Mouse (Mus musculus) myocyte (in vitro differentiated cells): ENCODE measurements around the gene Map2k4. TPM values are rescaled to one million over a fixed set of nuclear protein-coding genes. Genes with fewer than 3 reads are reported as not detected.

Experiments
- H3K27me3 ChIP-seq: one replicate; pipeline ENCODE4 v1.6.1; 2011; ENCODE audit not compliant: control insufficient read depth, insufficient read depth, insufficient read length
- H3K36me3 ChIP-seq: one replicate; pipeline ENCODE4 v1.6.1; 2011; ENCODE audit not compliant: control insufficient read depth, insufficient read depth
- H3K4me2 ChIP-seq: one replicate; pipeline ENCODE4 v1.6.1; 2011; ENCODE audit warnings: low read depth, control low read depth
- H3K4me3 ChIP-seq: one replicate; pipeline ENCODE4 v1.5.1; 2011; ENCODE audit warnings: mild to moderate bottlenecking, control low read depth, moderate library complexity
- H3K79me2 ChIP-seq: one replicate; pipeline ENCODE4 v1.6.1; 2011; ENCODE audit not compliant: control insufficient read depth, insufficient read depth
- H3ac ChIP-seq: one replicate; pipeline ENCODE4 v1.6.1; 2011; ENCODE audit not compliant: control insufficient read depth, insufficient read length
- CEBPB ChIP-seq: IDR thresholded peaks from 2 replicates; pipeline ENCODE4 v1.6.1; 2011; ENCODE audit warnings: mild to moderate bottlenecking, moderate library complexity; ENCODE audit not compliant: poor library complexity, insufficient read depth, severe bottlenecking
- E2F4 ChIP-seq: IDR thresholded peaks from one replicate; pipeline ENCODE4 v1.6.1; 2011; ENCODE audit warnings: mild to moderate bottlenecking, control low read depth, moderate library complexity; ENCODE audit not compliant: insufficient read depth
- MAX ChIP-seq: IDR thresholded peaks from one replicate; pipeline ENCODE4 v1.6.1; 2011; ENCODE audit warnings: low read depth, mild to moderate bottlenecking, control low read depth
- MYOD1 ChIP-seq, 3 experiments: IDR thresholded peaks; one replicate each; pipeline ENCODE4 v1.6.1; 2011; ENCODE audit warnings: control low read depth in 2 of 3, low read depth in 2 of 3, mild to moderate bottlenecking in 2 of 3, moderate library complexity in 1 of 3; ENCODE audit not compliant: insufficient read length in 2 of 3, control insufficient read depth in 1 of 3
- MYOG ChIP-seq, 3 experiments: IDR thresholded peaks; one replicate each; pipeline ENCODE4 v1.6.1; 2011; ENCODE audit warnings: control low read depth in 2 of 3, low read depth in 2 of 3, mild to moderate bottlenecking in 2 of 3; ENCODE audit not compliant: insufficient read length in 2 of 3, control insufficient read depth in 1 of 3, insufficient read depth in 1 of 3
- POLR2A ChIP-seq: IDR thresholded peaks from one replicate; pipeline ENCODE4 v1.6.1; 2011; ENCODE audit warnings: low read depth, mild to moderate bottlenecking, control low read depth, moderate library complexity; ENCODE audit not compliant: insufficient read length
- POLR2AphosphoS2 ChIP-seq: IDR thresholded peaks from one replicate; pipeline ENCODE4 v1.6.1; 2011; ENCODE audit warnings: low read depth, control low read depth; ENCODE audit not compliant: insufficient read length
- REST ChIP-seq: IDR thresholded peaks from one replicate; pipeline ENCODE4 v1.6.1; 2011; ENCODE audit warnings: mild to moderate bottlenecking, control low read depth, moderate library complexity; ENCODE audit not compliant: insufficient read depth, insufficient read length
- SRF ChIP-seq: IDR thresholded peaks from one replicate; pipeline ENCODE4 v1.6.1; 2011; ENCODE audit warnings: low read depth; ENCODE audit not compliant: control insufficient read depth, insufficient read length
- TCF12 ChIP-seq: IDR thresholded peaks from one replicate; pipeline ENCODE4 v1.6.1; 2011; ENCODE audit warnings: mild to moderate bottlenecking, control low read depth; ENCODE audit not compliant: poor library complexity, insufficient read depth, severe bottlenecking
- TCF3 ChIP-seq: IDR thresholded peaks from one replicate; pipeline ENCODE4 v1.6.1; 2011; ENCODE audit warnings: low read depth, control low read depth; ENCODE audit not compliant: insufficient read length
- USF1 ChIP-seq: IDR thresholded peaks from one replicate; pipeline ENCODE4 v1.6.1; 2011; ENCODE audit warnings: low read depth, mild to moderate bottlenecking, control low read depth, moderate library complexity
- polyA plus RNA-seq: library from polyadenylated mRNA; unstranded; fragments of >200 nt; fragmentation: generic; extraction: Trizol; gene quantifications from one replicate; pipeline ENCODE4 v1.2.1, GENCODE M21; 2012; ENCODE audit warnings: missing spikeins

Gene Map2k4
- polyA plus RNA-seq, 1 experiment: 29.1 TPM

DNA sequence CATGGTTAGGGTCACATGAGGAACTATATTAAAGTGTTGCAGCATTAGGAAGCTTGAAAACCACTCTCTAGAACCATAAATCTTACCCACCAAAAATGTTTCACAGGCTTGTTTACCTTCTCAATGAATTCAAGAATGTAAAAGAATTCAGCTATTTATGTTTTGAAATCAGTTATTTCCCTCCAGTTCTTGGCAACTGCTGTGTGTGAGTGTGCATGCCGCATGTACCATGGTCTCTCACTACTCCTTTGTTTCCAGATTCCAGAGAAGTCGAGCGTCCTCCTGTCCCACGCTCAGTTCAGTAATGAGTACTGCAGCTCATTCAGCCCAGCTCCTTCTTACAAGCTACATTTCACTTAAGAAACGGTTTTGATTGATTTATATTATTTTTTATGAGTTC lies 47.3 kb downstream of the Map2k4 start:
- H3ac ChIP-seq: no peak overlapping the region
- no peak overlapping the region for H3K4me2 ChIP-seq
- peaks cover 29% of the 10 kb centered on the region for H3K79me2 ChIP-seq

GRCm38 (mm10) chr11:65740390-65740789 lies 47.7 kb downstream of the Map2k4 start:
- H3K4me2 ChIP-seq: no peak overlapping the region
- H3ac ChIP-seq: no peak overlapping the region
- peaks cover 29% of the 10 kb centered on the region for H3K79me2 ChIP-seq
- TF ChIP-seq REST (no peak), MYOD1 (IDR thresholded peaks at IDR 0.05; ENCODE audit: control insufficient read depth in 1 of 3, insufficient read length in 2 of 3, low read depth in 2 of 3) (no peak), SRF (no peak), POLR2A (no peak), MYOG (IDR thresholded peaks at IDR 0.05; ENCODE audit: control insufficient read depth in 1 of 3, insufficient read depth in 1 of 3, insufficient read length in 2 of 3, low read depth in 2 of 3) (no peak), TCF12 (no peak), E2F4 (no peak), TCF3 (no peak), USF1 (no peak), POLR2AphosphoS2 (no peak), MAX (no peak), CEBPB (no peak)
- no peaks in the 10 kb centered on the region for H3K27me3 ChIP-seq
- H3K4me3 ChIP-seq: no peak overlapping the region
- H3K36me3 ChIP-seq: no peaks in the 10 kb centered on the region

More for the DNA sequence above, 47.3 kb downstream of the Map2k4 start:
- no peaks in the 10 kb centered on the region for H3K27me3 ChIP-seq
- no peak for TF ChIP-seq MYOD1 (IDR thresholded peaks at IDR 0.05; ENCODE audit: control insufficient read depth in 1 of 3, insufficient read length in 2 of 3, low read depth in 2 of 3)
- no peak for TF ChIP-seq POLR2A
- no peak for TF ChIP-seq SRF
- no peaks in the 10 kb centered on the region for H3K36me3 ChIP-seq
- no peak overlapping the region for H3K4me3 ChIP-seq

DNA sequence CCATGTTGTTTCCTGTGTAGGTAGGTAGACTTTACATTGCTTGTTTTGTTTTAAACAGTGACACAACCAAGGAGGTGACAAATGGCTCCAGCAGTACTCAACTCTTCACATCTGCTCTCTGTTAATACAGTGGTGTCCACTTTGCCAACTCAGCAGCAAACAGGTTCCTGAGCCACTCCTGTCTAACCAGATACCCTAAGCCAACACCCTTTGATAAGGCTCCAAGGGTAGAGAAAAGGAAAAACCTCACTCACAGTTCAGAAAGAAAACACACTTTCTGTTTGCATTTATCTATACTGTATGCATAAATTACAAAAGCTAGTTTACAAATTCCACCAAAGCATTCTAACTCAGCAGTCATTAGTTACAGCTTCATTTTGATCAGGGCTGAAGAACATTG lies 48.2 kb downstream of the Map2k4 start:
- Histone ChIP-seq H3ac (no peak overlapping the region), H3K79me2 (peaks cover 29% of the 10 kb centered on the region), H3K27me3 (no peaks in the 10 kb centered on the region), H3K36me3 (no peaks in the 10 kb centered on the region), H3K4me3 (no peak overlapping the region), H3K4me2 (no peak overlapping the region)
- TF ChIP-seq TCF12 (no peak), REST (no peak), MYOG (IDR thresholded peaks at IDR 0.05; ENCODE audit: control insufficient read depth in 1 of 3, insufficient read depth in 1 of 3, insufficient read length in 2 of 3, low read depth in 2 of 3) (no peak), POLR2AphosphoS2 (no peak), E2F4 (no peak), MYOD1 (IDR thresholded peaks at IDR 0.05; ENCODE audit: control insufficient read depth in 1 of 3, insufficient read length in 2 of 3, low read depth in 2 of 3) (no peak), CEBPB (no peak), USF1 (no peak), MAX (no peak)

DNA sequence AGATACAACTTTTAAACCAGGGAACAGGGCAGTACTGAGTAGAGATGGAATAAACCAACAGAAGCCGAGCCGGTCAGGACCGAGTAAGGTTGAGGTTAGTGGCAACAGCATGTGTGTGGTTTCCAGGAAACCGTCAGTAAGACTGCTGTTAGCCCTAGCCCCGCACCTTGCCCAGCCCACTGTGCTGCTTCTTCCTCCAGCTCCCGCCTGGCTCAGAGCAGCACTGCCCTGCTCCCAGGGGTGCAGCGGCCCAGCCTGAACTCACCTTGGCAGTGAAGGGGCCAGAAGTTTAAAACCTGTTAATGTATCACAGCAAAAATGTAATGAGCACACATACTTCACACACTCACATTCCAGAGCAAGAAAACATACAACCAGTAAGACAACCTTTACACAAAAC lies 53.4 kb downstream of the Map2k4 start:
- Histone ChIP-seq H3K4me3 (no peak overlapping the region), H3K27me3 (no peaks in the 10 kb centered on the region), H3ac (no peak overlapping the region), H3K4me2 (no peak overlapping the region), H3K36me3 (peaks cover 6% of the 10 kb centered on the region), H3K79me2 (peaks cover 22% of the 10 kb centered on the region)
- peak in 1 of 3 experiments; percentile 23 for TF ChIP-seq MYOD1 (IDR thresholded peaks at IDR 0.05; ENCODE audit: control insufficient read depth in 1 of 3, insufficient read length in 2 of 3, low read depth in 2 of 3)
- TF ChIP-seq TCF3: no peak

DNA sequence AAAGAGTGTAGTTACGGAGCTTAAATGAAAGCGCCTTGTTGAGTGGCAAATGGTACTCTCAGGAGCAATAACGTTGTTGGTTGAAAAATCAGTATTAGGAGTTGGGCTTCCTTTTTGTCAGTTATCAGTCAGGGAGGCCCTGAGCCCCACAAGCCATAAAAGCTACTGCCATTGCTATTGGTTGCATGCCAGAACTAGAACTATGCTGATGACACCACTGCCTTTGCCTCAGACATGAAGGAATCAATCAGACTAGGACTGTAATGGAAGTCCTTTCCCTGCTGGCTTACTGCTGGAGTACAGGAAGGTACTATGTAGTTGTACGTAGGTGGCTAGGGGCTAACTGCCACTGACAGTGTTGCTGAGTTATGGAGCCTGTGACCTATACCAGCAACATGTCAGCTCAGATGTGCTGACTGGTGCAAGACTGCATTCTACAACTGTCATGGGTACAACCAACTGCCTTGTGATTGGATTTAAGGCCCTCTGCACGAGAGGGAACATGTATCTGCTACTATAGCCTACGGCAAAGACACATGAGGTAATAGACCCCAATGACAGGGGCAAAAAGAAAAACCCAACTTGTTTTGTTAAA lies 58.4 kb downstream of the Map2k4 start:
- Histone ChIP-seq H3ac (no peak overlapping the region), H3K36me3 (peaks cover 14% of the 10 kb centered on the region)
- no peak for TF ChIP-seq USF1
- no peak for TF ChIP-seq POLR2AphosphoS2
- TF ChIP-seq E2F4: no peak
- TF ChIP-seq MYOG (IDR thresholded peaks at IDR 0.05; ENCODE audit: control insufficient read depth in 1 of 3, insufficient read depth in 1 of 3, insufficient read length in 2 of 3, low read depth in 2 of 3): no peak

GRCm38 (mm10) chr11:65728906-65729305 lies 59.2 kb downstream of the Map2k4 start:
- no peaks in the 10 kb centered on the region for H3K27me3 ChIP-seq
- H3K4me3 ChIP-seq: no peak overlapping the region
- peaks cover 14% of the 10 kb centered on the region for H3K36me3 ChIP-seq
- no peak for TF ChIP-seq MYOD1 (IDR thresholded peaks at IDR 0.05; ENCODE audit: control insufficient read depth in 1 of 3, insufficient read length in 2 of 3, low read depth in 2 of 3)
- TF ChIP-seq SRF: no peak
- TF ChIP-seq MAX: no peak
- no peak for TF ChIP-seq E2F4
- TF ChIP-seq USF1: no peak
- TF ChIP-seq MYOG (IDR thresholded peaks at IDR 0.05; ENCODE audit: control insufficient read depth in 1 of 3, insufficient read depth in 1 of 3, insufficient read length in 2 of 3, low read depth in 2 of 3): no peak
- no peak for TF ChIP-seq TCF3
- TF ChIP-seq POLR2A: no peak
- no peak for TF ChIP-seq CEBPB
- no peak for TF ChIP-seq REST
- no peak for TF ChIP-seq POLR2AphosphoS2
- TF ChIP-seq TCF12: no peak
- H3K4me2 ChIP-seq: no peak overlapping the region
- peaks cover 3% of the 10 kb centered on the region for H3K79me2 ChIP-seq
- no peak overlapping the region for H3ac ChIP-seq

More for the DNA sequence above, 58.4 kb downstream of the Map2k4 start:
- no peak overlapping the region for H3K4me3 ChIP-seq
- no peak overlapping the region for H3K4me2 ChIP-seq
- H3K79me2 ChIP-seq: peaks cover 3% of the 10 kb centered on the region
- no peaks in the 10 kb centered on the region for H3K27me3 ChIP-seq
